Mouse (Mus musculus) G1E (cell line): ENCODE results near the gene Unc5cl.

Source experiments
- CTCF ChIP-seq: IDR thresholded peaks from 2 replicates; pipeline ENCODE4 v1.5.1; 2012; ENCODE audit warnings: low read depth, low read length, inconsistent platforms, mixed read lengths
- GATA1 ChIP-seq: IDR thresholded peaks from 2 replicates; pipeline ENCODE4 v1.6.1; 2012; ENCODE audit warnings: borderline replicate concordance, low read length, inconsistent platforms, mixed read lengths
- POLR2AphosphoS5 ChIP-seq: IDR thresholded peaks from 2 replicates; pipeline ENCODE4 v1.6.1; 2012; ENCODE audit warnings: low read depth, low read length, inconsistent platforms; ENCODE audit not compliant: insufficient replicate concordance
- TAL1 ChIP-seq: conservative IDR thresholded peaks from 2 replicates; pipeline ENCODE4 v1.6.1; 2012; ENCODE audit warnings: low read depth, low read length, inconsistent platforms, mixed read lengths

- TF ChIP-seq CTCF (no peak), GATA1 (no peak), TAL1 (no peak), POLR2AphosphoS5 (no peak)
Observed at GRCm38 (mm10) chr17:48539326-48539725, 84.6 kb downstream of the Unc5cl start.
